15 mouse cellular contexts compared by ENCODE assay signal in genomic region chr13:44399831-44400321, GRCm38 (mm10).
DNase-seq lines count a peak whose midpoint lies in the region; ATAC-seq and TF ChIP-seq lines count a peak whose summit lies in the region.
"Had no signal": no experiment of that assay in that cellular context is flagged by ENCODE, and none has a peak within 500 bp of the region (broad histone marks: within the 10 kb centered on the region; RNA-seq: fewer than 3 reads in every experiment).

No protein-coding gene starts in this region.

- no peak for TF ChIP-seq CTCF in hindbrain, postnatal 0 days (IDR thresholded peaks at IDR 0.05; ENCODE audit: low read depth)
- no peak for TF ChIP-seq CTCF in brain, embryonic 14.5 days (IDR thresholded peaks at IDR 0.05; ENCODE audit: borderline replicate concordance, extremely low read depth, insufficient read depth, insufficient read length)

- WGBS in hindbrain, postnatal 0 days = 29% methylated on average over 7 of the region's 7 CpGs
- WGBS in hindbrain, embryonic 10.5 days = 64% methylated on average over 7 of the region's 7 CpGs
- WGBS in embryonic facial prominence, embryonic 14.5 days = 58% methylated on average over 7 of the region's 7 CpGs

- H3K9ac ChIP-seq in hindbrain, postnatal 0 days (replicated peaks; ENCODE audit: low read length) = no peak overlapping the region
- H3K9ac ChIP-seq in embryonic facial prominence, embryonic 14.5 days (ENCODE audit: low read depth, low read length) = no peak overlapping the region
- H3K9ac ChIP-seq: forebrain, embryonic 15.5 days; kidney, embryonic 15.5 days; liver, postnatal 0 days; midbrain, embryonic 12.5 days; stomach, embryonic 15.5 days had no signal

- no peak overlapping the region for H3K4me2 ChIP-seq in hindbrain, postnatal 0 days (ENCODE audit: low read depth, low read length)
- H3K4me2 ChIP-seq in embryonic facial prominence, embryonic 14.5 days (ENCODE audit: low read depth, low read length) = no peak overlapping the region
- H3K4me2 ChIP-seq: forebrain, embryonic 15.5 days; kidney, embryonic 15.5 days; midbrain, embryonic 12.5 days; stomach, embryonic 15.5 days had no signal

- H3K4me3 ChIP-seq in hindbrain, postnatal 0 days (ENCODE audit: low read length) = no peak overlapping the region
- H3K4me3 ChIP-seq in hindbrain, embryonic 10.5 days = no peak overlapping the region
- no peak overlapping the region for H3K4me3 ChIP-seq in embryonic facial prominence, embryonic 14.5 days (ENCODE audit: low read depth, low read length)
- H3K4me3 ChIP-seq: forebrain, embryonic 15.5 days; kidney, embryonic 15.5 days; midbrain, embryonic 12.5 days; stomach, embryonic 15.5 days had no signal

- H3K4me1 ChIP-seq in hindbrain, postnatal 0 days (ENCODE audit: insufficient read depth, low read length) = peaks cover 8% of the 10 kb centered on the region
- H3K4me1 ChIP-seq in hindbrain, embryonic 10.5 days (replicated peaks) = peaks cover 13% of the 10 kb centered on the region
- H3K4me1 ChIP-seq in embryonic facial prominence, embryonic 14.5 days (ENCODE audit: control insufficient read depth, insufficient read depth, low read length) = peaks cover 14% of the 10 kb centered on the region
- H3K4me1 ChIP-seq: stomach, embryonic 15.5 days had no signal

- peak; percentile 35; the same call in 1 of the 2 replicates for ATAC-seq in hindbrain, postnatal 0 days
- no peak for ATAC-seq in embryonic facial prominence, embryonic 14.5 days (ENCODE audit: low read depth)
- ATAC-seq: forebrain, embryonic 15.5 days; liver, postnatal 0 days had no signal

- no peaks in the 10 kb centered on the region for H3K9me3 ChIP-seq in hindbrain, postnatal 0 days (ENCODE audit: low read length)
- no peaks in the 10 kb centered on the region for H3K9me3 ChIP-seq in hindbrain, embryonic 10.5 days
- no peaks in the 10 kb centered on the region for H3K9me3 ChIP-seq in embryonic facial prominence, embryonic 14.5 days (ENCODE audit: control insufficient read depth, low read length)
- H3K9me3 ChIP-seq: forebrain, embryonic 15.5 days; kidney, embryonic 15.5 days; midbrain, embryonic 12.5 days; stomach, embryonic 15.5 days had no signal

- H3K27me3 ChIP-seq in hindbrain, postnatal 0 days (ENCODE audit: insufficient read depth, low read length) = no peaks in the 10 kb centered on the region
- H3K27me3 ChIP-seq in hindbrain, embryonic 10.5 days (ENCODE audit: insufficient read depth, poor library complexity, severe bottlenecking) = no peaks in the 10 kb centered on the region
- H3K27me3 ChIP-seq in embryonic facial prominence, embryonic 14.5 days (replicated peaks; ENCODE audit: control insufficient read depth, insufficient read depth, low read length) = no peaks in the 10 kb centered on the region
- H3K27me3 ChIP-seq: forebrain, embryonic 15.5 days; kidney, embryonic 15.5 days; stomach, embryonic 15.5 days had no signal

- peak; percentile 66 for DNase-seq in hindbrain, postnatal 0 days (ENCODE audit: low spot score)
- DNase-seq in hindbrain, embryonic 10.5 days (ENCODE audit: low spot score) = no peak
- peak; percentile 31 for DNase-seq in 416B (ENCODE audit: low read depth)
- DNase-seq in brain, embryonic 14.5 days (ENCODE audit: low read depth) = peak; percentile 74
- DNase-seq in embryonic facial prominence, embryonic 14.5 days (ENCODE audit: low spot score) = peak; percentile 64
- DNase-seq in gastrocnemius, adult 18-20 months (ENCODE audit: low spot score) = no peak
- no peak for DNase-seq in thymus, postnatal 25 days
- DNase-seq in kidney, adult 18-20 months = no peak
- DNase-seq: gastrocnemius, postnatal 36 days; layer of hippocampus, postnatal 36 days; liver, postnatal 0 days had no signal

- TF ChIP-seq POLR2A in brain, embryonic 14.5 days (IDR thresholded peaks at IDR 0.05; ENCODE audit: borderline replicate concordance, extremely low read depth, insufficient read depth, insufficient read length, poor library complexity, severe bottlenecking) = no peak

- H3K36me3 ChIP-seq in hindbrain, postnatal 0 days (ENCODE audit: insufficient read depth, low read length) = no peaks in the 10 kb centered on the region
- no peaks in the 10 kb centered on the region for H3K36me3 ChIP-seq in hindbrain, embryonic 10.5 days
- H3K36me3 ChIP-seq in embryonic facial prominence, embryonic 14.5 days (ENCODE audit: control insufficient read depth, insufficient read depth, low read length) = no peaks in the 10 kb centered on the region
- H3K36me3 ChIP-seq: forebrain, embryonic 15.5 days; kidney, embryonic 15.5 days; midbrain, embryonic 12.5 days; stomach, embryonic 15.5 days had no signal

- H3K27ac ChIP-seq in hindbrain, postnatal 0 days = 0 out of 2 replicates have a peak overlapping the region, but pooled peaks have one; percentile 7
- H3K27ac ChIP-seq in hindbrain, embryonic 10.5 days = no peak overlapping the region
- H3K27ac ChIP-seq in embryonic facial prominence, embryonic 14.5 days (replicated peaks; ENCODE audit: low read depth, low read length) = no peak overlapping the region
- H3K27ac ChIP-seq: forebrain, embryonic 15.5 days; kidney, embryonic 15.5 days; midbrain, embryonic 12.5 days; stomach, embryonic 15.5 days had no signal

Comparison
In these comparisons a context has a peak if more than half of its experiments do, and no peak if none do; other contexts are left out.
1. DNase-seq: peak in hindbrain, postnatal 0 days (single experiment), 416B (single experiment), brain, embryonic 14.5 days (single experiment) and embryonic facial prominence, embryonic 14.5 days (single experiment); none in hindbrain, embryonic 10.5 days (single experiment), gastrocnemius, adult 18-20 months (single experiment), thymus, postnatal 25 days (single experiment) and kidney, adult 18-20 months (single experiment).